Mouse (Mus musculus) right cerebral cortex, postnatal 10 days (tissue): Measurements from ENCODE around the gene Strn3.
A peak's percentile ranks its signal among the peaks of the same experiment; 100 is the strongest.

Experiments
- DNase-seq, 2 experiments: peaks; one replicate each; pipeline ENCODE4 v3.0.0; 2021; ENCODE audit warnings: low spot score in 2 of 2

The Strn3 gene

GRCm38 (mm10) chr12:51691845-51692632 is at the start of gene Strn3:
Strn3 (minus strand) TSS chr12:51691897.
- peak; percentile 98 for DNase-seq

GRCm38 (mm10) chr12:51736807-51737206 is 45.1 kb upstream of the Strn3 start:
- DNase-seq: no peak

- no peak for DNase-seq
Measured at GRCm38 (mm10) chr12:51736381-51736780, 44.7 kb upstream of the Strn3 start.

- DNase-seq: no peak
Measured at GRCm38 (mm10) chr12:51735840-51736271, 44.2 kb upstream of the Strn3 start.

- DNase-seq: no peak
Measured at GRCm38 (mm10) chr12:51734605-51735211, 43.0 kb upstream of the Strn3 start.

- no peak for DNase-seq
Measured at GRCm38 (mm10) chr12:51729827-51730226, 38.1 kb upstream of the Strn3 start.

- DNase-seq: peak; percentile 46 to 68
Measured at GRCm38 (mm10) chr12:51729058-51729457, 37.4 kb upstream of the Strn3 start.

GRCm38 (mm10) chr12:51721836-51722235 is 30.1 kb upstream of the Strn3 start:
- DNase-seq: no peak

- DNase-seq: no peak
Measured at GRCm38 (mm10) chr12:51718617-51719016, 26.9 kb upstream of the Strn3 start.

- DNase-seq: no peak
Measured at GRCm38 (mm10) chr12:51712685-51713084, 21.0 kb upstream of the Strn3 start.

GRCm38 (mm10) chr12:51710154-51710553 is 18.5 kb upstream of the Strn3 start:
- no peak for DNase-seq

GRCm38 (mm10) chr12:51709741-51710140 is 18.0 kb upstream of the Strn3 start:
- no peak for DNase-seq

GRCm38 (mm10) chr12:51708941-51709686 is 17.4 kb upstream of the Strn3 start:
- DNase-seq: peak; percentile 80 to 85

- no peak for DNase-seq
Measured at GRCm38 (mm10) chr12:51706673-51707235, 15.1 kb upstream of the Strn3 start.

- DNase-seq: no peak
Measured at GRCm38 (mm10) chr12:51705778-51706177, 14.1 kb upstream of the Strn3 start.

GRCm38 (mm10) chr12:51704572-51704971 is 12.9 kb upstream of the Strn3 start:
- no peak for DNase-seq

- DNase-seq: no peak
Measured at GRCm38 (mm10) chr12:51703859-51704258, 12.2 kb upstream of the Strn3 start.

GRCm38 (mm10) chr12:51701723-51702122 is 10.0 kb upstream of the Strn3 start:
- DNase-seq: no peak

GRCm38 (mm10) chr12:51699623-51700393 is 8.1 kb upstream of the Strn3 start:
- peak in 1 of 2 experiments; percentile 18 for DNase-seq

GRCm38 (mm10) chr12:51696157-51696556 is 4.5 kb upstream of the Strn3 start:
- no peak for DNase-seq

- no peak for DNase-seq
Measured at GRCm38 (mm10) chr12:51694966-51695365, 3.3 kb upstream of the Strn3 start.
